Mouse (Mus musculus): Measurements from ENCODE around the gene Sez6l. TPM values are rescaled to one million over a fixed set of nuclear protein-coding genes. Genes with fewer than 3 reads are reported as not detected.

The Sez6l gene
- polyA plus RNA-seq, 2 experiments from 2014 or later: not detected

GRCm38 (mm10) chr5:112533312-112534075, 43.5 kb downstream of the Sez6l start:
- ATAC-seq: no peak

GRCm38 (mm10) chr5:112532894-112533293, 44.1 kb downstream of the Sez6l start:
- no peak for ATAC-seq

GRCm38 (mm10) chr5:112532210-112532609, 44.8 kb downstream of the Sez6l start:
- no peak for ATAC-seq

GRCm38 (mm10) chr5:112531111-112531510, 45.9 kb downstream of the Sez6l start:
- ATAC-seq: no peak

GRCm38 (mm10) chr5:112526936-112527335, 50.0 kb downstream of the Sez6l start:
- no peak for ATAC-seq

- ATAC-seq: no peak
These were observed 50.5 kb downstream of the Sez6l start for GRCm38 (mm10) chr5:112526435-112526834.

GRCm38 (mm10) chr5:112525980-112526379, 51.0 kb downstream of the Sez6l start:
- no peak for ATAC-seq

- no peak for ATAC-seq
These were observed 51.7 kb downstream of the Sez6l start for GRCm38 (mm10) chr5:112525271-112525670.

GRCm38 (mm10) chr5:112523796-112524195, 53.2 kb downstream of the Sez6l start:
- ATAC-seq: no peak

- ATAC-seq: no peak
These were observed 53.7 kb downstream of the Sez6l start for GRCm38 (mm10) chr5:112523331-112523730.

GRCm38 (mm10) chr5:112521703-112522527, 55.1 kb downstream of the Sez6l start:
- no peak for ATAC-seq

- no peak for ATAC-seq
These were observed 55.9 kb downstream of the Sez6l start for GRCm38 (mm10) chr5:112520826-112521702.

- no peak for ATAC-seq
These were observed 58.2 kb downstream of the Sez6l start for GRCm38 (mm10) chr5:112518773-112519172.

GRCm38 (mm10) chr5:112517454-112517853, 59.5 kb downstream of the Sez6l start:
- no peak for ATAC-seq

GRCm38 (mm10) chr5:112516527-112516926, 60.5 kb downstream of the Sez6l start:
- no peak for ATAC-seq

- ATAC-seq: no peak
These were observed 66.6 kb downstream of the Sez6l start for GRCm38 (mm10) chr5:112510351-112510750.

- ATAC-seq: no peak
These were observed 67.1 kb downstream of the Sez6l start for GRCm38 (mm10) chr5:112509916-112510315.

GRCm38 (mm10) chr5:112505595-112505994, 71.4 kb downstream of the Sez6l start:
- ATAC-seq: no peak

GRCm38 (mm10) chr5:112501384-112501783, 75.6 kb downstream of the Sez6l start:
- no peak for ATAC-seq

- ATAC-seq: no peak
These were observed 76.9 kb downstream of the Sez6l start for GRCm38 (mm10) chr5:112499918-112500682.

GRCm38 (mm10) chr5:112498921-112499917, 77.8 kb downstream of the Sez6l start:
- no peak for ATAC-seq

Measured in activated CD4-positive, CD25-positive, alpha-beta regulatory T cell, adult 4 months (primary cell).